Mouse (Mus musculus): ENCODE results near the gene Med29. TPM values are rescaled to one million over a fixed set of nuclear protein-coding genes. Genes with fewer than 3 reads are reported as not detected.
A peak's percentile ranks its signal among the peaks of the same experiment; 100 is the strongest.

The Med29 gene
- polyA plus RNA-seq, 1 experiment from 2014 or later: 46.8 TPM

DNA sequence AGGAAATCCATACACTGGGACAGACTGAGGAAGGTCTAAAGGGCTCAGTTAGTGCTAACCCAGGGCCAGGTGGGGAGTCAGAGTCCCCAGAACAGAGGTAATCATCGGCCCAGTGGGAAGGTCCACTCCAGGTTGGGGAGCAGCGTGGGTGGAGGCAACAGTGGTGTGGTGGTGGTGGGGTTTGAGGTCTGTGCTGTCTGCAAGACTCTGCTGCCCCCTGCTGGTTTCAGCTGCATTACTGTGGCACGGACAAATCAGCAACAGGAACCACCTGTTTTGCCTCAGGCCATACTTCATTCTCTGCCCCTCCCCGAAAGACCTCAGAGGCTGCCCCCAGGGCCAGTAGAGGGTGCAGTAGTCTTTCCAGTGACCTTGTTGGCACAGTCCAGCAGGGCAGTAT lies 6.0 kb downstream of the Med29 start:
- Histone ChIP-seq H3K27me3 (ENCODE audit: control insufficient read depth, insufficient read depth, low read depth, low read length) (no peaks in the 10 kb centered on the region), H3K27ac (ENCODE audit: low read length) (peak overlapping the region; percentile 61), H3K4me2 (ENCODE audit: low read depth, low read length) (no peak overlapping the region), H3K9me3 (ENCODE audit: control insufficient read depth, low read length) (no peaks in the 10 kb centered on the region), H3K4me3 (ENCODE audit: low read length) (no peak overlapping the region), H3K36me3 (ENCODE audit: control insufficient read depth, insufficient read depth, low read length) (peaks cover 17% of the 10 kb centered on the region), H3K4me1 (replicated peaks; ENCODE audit: control insufficient read depth, insufficient read depth, low read length) (peaks cover 22% of the 10 kb centered on the region), H3K9ac (ENCODE audit: low read length) (peak overlapping the region; percentile 24; the same call in 1 of the 2 replicates)
- ATAC-seq (ENCODE audit: low read depth): peak; percentile 56
- 1% methylated on average over 4 of the region's 4 CpGs for WGBS

GRCm38 (mm10) chr7:28386007-28386406 lies 6.5 kb downstream of the Med29 start:
- H3K27ac ChIP-seq (ENCODE audit: low read length): peak overlapping the region; percentile 61
- H3K36me3 ChIP-seq (ENCODE audit: control insufficient read depth, insufficient read depth, low read length): peaks cover 17% of the 10 kb centered on the region
- H3K4me3 ChIP-seq (ENCODE audit: low read length): no peak overlapping the region
- no peaks in the 10 kb centered on the region for H3K27me3 ChIP-seq (ENCODE audit: control insufficient read depth, insufficient read depth, low read depth, low read length)
- 80% methylated on average over 7 of the region's 7 CpGs for WGBS
- ATAC-seq (ENCODE audit: low read depth): no peak
- peaks cover 26% of the 10 kb centered on the region for H3K4me1 ChIP-seq (replicated peaks; ENCODE audit: control insufficient read depth, insufficient read depth, low read length)
- peak overlapping the region; percentile 24; the same call in 1 of the 2 replicates for H3K9ac ChIP-seq (ENCODE audit: low read length)
- H3K9me3 ChIP-seq (ENCODE audit: control insufficient read depth, low read length): no peaks in the 10 kb centered on the region
- H3K4me2 ChIP-seq (ENCODE audit: low read depth, low read length): no peak overlapping the region

DNA sequence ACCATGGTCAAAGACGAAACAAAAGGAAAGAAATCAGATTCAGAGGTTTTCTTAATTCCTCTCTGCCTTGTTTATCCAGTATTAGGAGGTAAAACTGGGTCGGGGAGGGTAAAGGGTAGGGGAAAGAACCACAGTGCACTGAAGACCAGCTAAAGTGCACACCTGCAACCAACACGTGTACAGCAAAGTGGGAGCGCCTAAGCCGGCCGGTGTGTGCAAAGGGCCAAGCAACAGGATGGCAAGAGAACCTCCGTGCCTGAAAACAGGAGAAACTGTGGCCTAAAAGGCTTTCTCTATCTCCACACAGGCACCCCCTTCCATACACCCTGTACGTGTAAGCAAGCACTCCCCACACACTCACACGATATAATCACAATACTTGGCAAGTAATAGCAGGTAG lies 7.3 kb downstream of the Med29 start:
- Histone ChIP-seq H3K9me3 (ENCODE audit: control insufficient read depth, low read length) (no peaks in the 10 kb centered on the region), H3K36me3 (ENCODE audit: control insufficient read depth, insufficient read depth, low read length) (peaks cover 12% of the 10 kb centered on the region), H3K4me2 (ENCODE audit: low read depth, low read length) (no peak overlapping the region), H3K4me3 (ENCODE audit: low read length) (no peak overlapping the region), H3K27ac (ENCODE audit: low read length) (no peak overlapping the region), H3K9ac (ENCODE audit: low read length) (no peak overlapping the region), H3K4me1 (replicated peaks; ENCODE audit: control insufficient read depth, insufficient read depth, low read length) (peaks cover 34% of the 10 kb centered on the region), H3K27me3 (ENCODE audit: control insufficient read depth, insufficient read depth, low read depth, low read length) (no peaks in the 10 kb centered on the region)
- 87% methylated on average over 9 of the region's 9 CpGs for WGBS
- no peak for ATAC-seq (ENCODE audit: low read depth)

DNA sequence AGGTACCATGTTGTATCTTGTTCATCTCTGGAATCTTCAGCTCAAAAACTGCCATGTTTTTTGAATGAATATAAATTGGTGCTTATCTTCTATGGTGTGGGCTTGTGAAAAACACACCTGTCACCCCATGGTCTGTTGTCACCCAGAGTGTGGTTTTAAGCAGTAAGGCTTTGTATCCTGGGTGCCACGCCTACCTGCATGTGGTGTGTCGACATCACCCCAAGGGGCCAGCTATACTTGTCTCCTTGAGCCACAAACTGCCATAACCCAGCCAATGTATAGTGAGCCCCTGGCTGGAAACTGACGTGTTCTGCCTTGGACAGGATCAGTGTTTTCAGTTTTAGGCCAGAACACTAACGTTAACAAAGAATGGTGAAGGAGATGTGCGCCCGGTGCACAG lies 8.3 kb downstream of the Med29 start:
- Histone ChIP-seq H3K9me3 (ENCODE audit: control insufficient read depth, low read length) (no peaks in the 10 kb centered on the region), H3K4me2 (ENCODE audit: low read depth, low read length) (no peak overlapping the region), H3K27ac (ENCODE audit: low read length) (no peak overlapping the region), H3K4me3 (ENCODE audit: low read length) (no peak overlapping the region), H3K4me1 (replicated peaks; ENCODE audit: control insufficient read depth, insufficient read depth, low read length) (peaks cover 42% of the 10 kb centered on the region), H3K9ac (ENCODE audit: low read length) (no peak overlapping the region), H3K27me3 (ENCODE audit: control insufficient read depth, insufficient read depth, low read depth, low read length) (no peaks in the 10 kb centered on the region), H3K36me3 (ENCODE audit: control insufficient read depth, insufficient read depth, low read length) (peaks cover 9% of the 10 kb centered on the region; the same call in 1 of the 2 replicates)
- ATAC-seq (ENCODE audit: low read depth): no peak
- WGBS: 77% methylated on average over 6 of the region's 6 CpGs

DNA sequence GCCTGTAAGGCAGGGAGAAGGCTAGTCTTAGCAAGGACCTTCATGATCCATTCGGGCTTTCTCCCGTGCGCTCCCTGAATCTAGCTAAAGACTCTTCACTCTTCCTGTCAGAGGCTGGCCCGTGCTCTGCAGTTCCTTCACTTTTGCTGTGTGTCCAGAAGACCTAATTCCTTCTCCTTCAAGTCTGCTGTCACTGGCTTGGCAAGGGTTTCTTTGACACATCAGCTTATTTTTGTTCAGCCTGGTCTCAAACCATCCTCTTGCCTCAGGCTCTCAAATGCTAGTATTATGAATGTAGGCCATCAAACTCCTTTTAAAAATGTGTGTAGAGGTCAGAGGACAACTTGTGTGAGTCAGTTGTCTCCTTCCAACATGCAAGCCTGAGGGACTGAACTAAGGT lies 8.9 kb downstream of the Med29 start:
- Histone ChIP-seq H3K27me3 (ENCODE audit: control insufficient read depth, insufficient read depth, low read depth, low read length) (no peaks in the 10 kb centered on the region), H3K4me1 (replicated peaks; ENCODE audit: control insufficient read depth, insufficient read depth, low read length) (peaks cover 42% of the 10 kb centered on the region), H3K36me3 (ENCODE audit: control insufficient read depth, insufficient read depth, low read length) (peaks cover 8% of the 10 kb centered on the region; the same call in 1 of the 2 replicates), H3K4me3 (ENCODE audit: low read length) (no peak overlapping the region), H3K9ac (ENCODE audit: low read length) (no peak overlapping the region), H3K27ac (ENCODE audit: low read length) (peak overlapping the region; percentile 100), H3K4me2 (ENCODE audit: low read depth, low read length) (no peak overlapping the region), H3K9me3 (ENCODE audit: control insufficient read depth, low read length) (no peaks in the 10 kb centered on the region)
- ATAC-seq (ENCODE audit: low read depth): no peak
- WGBS: 73% methylated on average over 4 of the region's 4 CpGs

DNA sequence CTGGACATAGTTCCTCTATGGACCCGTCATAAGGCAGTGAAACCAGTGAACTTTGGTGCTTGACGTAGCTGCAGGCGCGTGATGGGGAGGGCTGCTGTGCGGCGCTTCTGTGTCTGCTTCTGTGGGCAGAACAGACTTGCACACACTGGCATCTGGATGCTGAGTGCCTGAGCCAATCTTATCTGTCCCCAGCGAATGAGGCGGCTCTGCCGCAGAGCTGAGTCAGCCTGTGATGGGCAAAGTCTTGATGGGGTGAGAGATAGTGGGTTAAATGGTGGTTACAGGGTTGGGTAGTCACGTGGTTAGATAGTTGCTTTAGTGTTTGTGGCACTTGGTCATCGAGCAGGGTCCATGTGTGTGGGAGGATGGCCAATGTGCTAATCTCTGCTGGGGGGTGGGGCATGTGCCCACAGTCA lies 9.5 kb downstream of the Med29 start:
- no peak overlapping the region for H3K4me2 ChIP-seq (ENCODE audit: low read depth, low read length)
- peak overlapping the region; percentile 36 for H3K9ac ChIP-seq (ENCODE audit: low read length)
- ATAC-seq (ENCODE audit: low read depth): no peak
- H3K27ac ChIP-seq (ENCODE audit: low read length): peak overlapping the region; percentile 100
- peaks cover 44% of the 10 kb centered on the region for H3K4me1 ChIP-seq (replicated peaks; ENCODE audit: control insufficient read depth, insufficient read depth, low read length)
- peaks cover 4% of the 10 kb centered on the region; the same call in 1 of the 2 replicates for H3K36me3 ChIP-seq (ENCODE audit: control insufficient read depth, insufficient read depth, low read length)
- 41% methylated on average over 11 of the region's 11 CpGs for WGBS
- no peak overlapping the region for H3K4me3 ChIP-seq (ENCODE audit: low read length)
- H3K27me3 ChIP-seq (ENCODE audit: control insufficient read depth, insufficient read depth, low read depth, low read length): no peaks in the 10 kb centered on the region
- H3K9me3 ChIP-seq (ENCODE audit: control insufficient read depth, low read length): no peaks in the 10 kb centered on the region

- peak overlapping the region; percentile 78 for H3K9ac ChIP-seq (ENCODE audit: low read length)
- peak overlapping the region; percentile 80 for H3K4me2 ChIP-seq (ENCODE audit: low read depth, low read length)
- ATAC-seq (ENCODE audit: low read depth): 0 out of 2 replicates have a peak, but pooled peaks have one; percentile 3
- H3K27me3 ChIP-seq (ENCODE audit: control insufficient read depth, insufficient read depth, low read depth, low read length): no peaks in the 10 kb centered on the region
- H3K36me3 ChIP-seq (ENCODE audit: control insufficient read depth, insufficient read depth, low read length): peaks cover 6% of the 10 kb centered on the region
- peak overlapping the region; percentile 100 for H3K27ac ChIP-seq (ENCODE audit: low read length)
- 34% methylated on average over 10 of the region's 12 CpGs for WGBS
- H3K9me3 ChIP-seq (ENCODE audit: control insufficient read depth, low read length): no peaks in the 10 kb centered on the region
- H3K4me3 ChIP-seq (ENCODE audit: low read length): peak overlapping the region; percentile 17; the same call in 1 of the 2 replicates
- peaks cover 49% of the 10 kb centered on the region for H3K4me1 ChIP-seq (replicated peaks; ENCODE audit: control insufficient read depth, insufficient read depth, low read length)
Observed at GRCm38 (mm10) chr7:28382347-28382951, 10.1 kb downstream of the Med29 start.

GRCm38 (mm10) chr7:28381938-28382337 lies 10.6 kb downstream of the Med29 start:
- H3K36me3 ChIP-seq (ENCODE audit: control insufficient read depth, insufficient read depth, low read length): peaks cover 6% of the 10 kb centered on the region
- H3K4me1 ChIP-seq (replicated peaks; ENCODE audit: control insufficient read depth, insufficient read depth, low read length): peaks cover 54% of the 10 kb centered on the region
- H3K4me2 ChIP-seq (ENCODE audit: low read depth, low read length): peak overlapping the region; percentile 80
- H3K27ac ChIP-seq (ENCODE audit: low read length): peak overlapping the region; percentile 100
- H3K4me3 ChIP-seq (ENCODE audit: low read length): peak overlapping the region; percentile 46
- WGBS: 0% methylated on average over 20 of the region's 20 CpGs
- H3K9ac ChIP-seq (ENCODE audit: low read length): peak overlapping the region; percentile 78
- peak; percentile 74 for ATAC-seq (ENCODE audit: low read depth)
- H3K9me3 ChIP-seq (ENCODE audit: control insufficient read depth, low read length): no peaks in the 10 kb centered on the region
- H3K27me3 ChIP-seq (ENCODE audit: control insufficient read depth, insufficient read depth, low read depth, low read length): no peaks in the 10 kb centered on the region

- ATAC-seq (ENCODE audit: low read depth): peak; percentile 54
- peaks cover 6% of the 10 kb centered on the region for H3K36me3 ChIP-seq (ENCODE audit: control insufficient read depth, insufficient read depth, low read length)
- WGBS: 4% methylated on average over 30 of the region's 30 CpGs
- H3K4me1 ChIP-seq (replicated peaks; ENCODE audit: control insufficient read depth, insufficient read depth, low read length): peaks cover 56% of the 10 kb centered on the region
- peak overlapping the region; percentile 80 for H3K4me2 ChIP-seq (ENCODE audit: low read depth, low read length)
- peak overlapping the region; percentile 100 for H3K27ac ChIP-seq (ENCODE audit: low read length)
- H3K27me3 ChIP-seq (ENCODE audit: control insufficient read depth, insufficient read depth, low read depth, low read length): no peaks in the 10 kb centered on the region
- no peaks in the 10 kb centered on the region for H3K9me3 ChIP-seq (ENCODE audit: control insufficient read depth, low read length)
- H3K9ac ChIP-seq (ENCODE audit: low read length): peak overlapping the region; percentile 78
- H3K4me3 ChIP-seq (ENCODE audit: low read length): peak overlapping the region; percentile 46
Observed at GRCm38 (mm10) chr7:28381017-28381790, 11.3 kb downstream of the Med29 start.

All from lung, embryonic 16.5 days (tissue).